Mouse (Mus musculus) embryonic facial prominence, embryonic 14.5 days (tissue): ENCODE measurements at regions not wholly inside any gene's neighbourhood (a gene's known extent, or its start where the extent isn't known, plus 50 kb on each side); places are given as distances from the start of the nearest gene placed in this dataset.
A peak's percentile ranks its signal among the peaks of the same experiment; 100 is the strongest.

ENCODE experiments used
- ATAC-seq: fragments of 200-750 bp; cut with Nextera tagmentation; 2 replicates; pipeline ENCODE4 v1.8.0; 2017; ENCODE audit warnings: low read depth, moderate number of reproducible peaks, moderate TSS enrichment
- DNase-seq: peaks from one replicate; pipeline ENCODE4 v3.0.0-alpha.2; 2015; ENCODE audit warnings: low spot score
- H3K27ac ChIP-seq: fragments of 300-500 bp; sonication (generic); replicated peaks from 2 replicates; pipeline ENCODE4 v1.5.1; 2014; ENCODE audit warnings: low read depth, mild to moderate bottlenecking, low read length, moderate library complexity
- H3K27me3 ChIP-seq: fragments of 300-500 bp; sonication (generic); replicated peaks from 2 replicates; pipeline ENCODE4 v1.6.1; 2014; ENCODE audit warnings: low read length; ENCODE audit not compliant: control insufficient read depth, insufficient read depth
- H3K36me3 ChIP-seq: fragments of 300-500 bp; sonication (generic); 2 replicates; pipeline ENCODE4 v1.6.1; 2014; ENCODE audit warnings: low read length, mixed read lengths; ENCODE audit not compliant: control insufficient read depth, insufficient read depth
- H3K4me1 ChIP-seq: fragments of 300-500 bp; sonication (generic); 2 replicates; pipeline ENCODE4 v1.6.1; 2014; ENCODE audit warnings: antibody characterized with exemption, low read length; ENCODE audit not compliant: control insufficient read depth, insufficient read depth
- H3K4me2 ChIP-seq: fragments of 300-500 bp; sonication (generic); 2 replicates; pipeline ENCODE4 v1.6.1; 2014; ENCODE audit warnings: low read depth, mild to moderate bottlenecking, low read length, moderate library complexity, mixed read lengths
- H3K4me3 ChIP-seq: fragments of 300-500 bp; sonication (generic); 2 replicates; pipeline ENCODE4 v1.5.1; 2014; ENCODE audit warnings: low read depth, mild to moderate bottlenecking, low read length
- H3K9ac ChIP-seq: fragments of 300-500 bp; sonication (generic); 2 replicates; pipeline ENCODE4 v1.6.1; 2014; ENCODE audit warnings: low read depth, mild to moderate bottlenecking, low read length, moderate library complexity, mixed read lengths
- H3K9me3 ChIP-seq: fragments of 300-500 bp; sonication (generic); 2 replicates; pipeline ENCODE4 v1.6.1; 2016; ENCODE audit warnings: low read length; ENCODE audit not compliant: control insufficient read depth
- WGBS: fragments of 180-500 bp; shearing (Covaris S2); extraction: QIAGEN DNeasy Blood & Tissue Kit; methylation state at CpG from one replicate; pipeline ENCODE4 v1.1.7; 2014; 5-methylcytosine and 5-hydroxymethylcytosine counted together

DNA sequence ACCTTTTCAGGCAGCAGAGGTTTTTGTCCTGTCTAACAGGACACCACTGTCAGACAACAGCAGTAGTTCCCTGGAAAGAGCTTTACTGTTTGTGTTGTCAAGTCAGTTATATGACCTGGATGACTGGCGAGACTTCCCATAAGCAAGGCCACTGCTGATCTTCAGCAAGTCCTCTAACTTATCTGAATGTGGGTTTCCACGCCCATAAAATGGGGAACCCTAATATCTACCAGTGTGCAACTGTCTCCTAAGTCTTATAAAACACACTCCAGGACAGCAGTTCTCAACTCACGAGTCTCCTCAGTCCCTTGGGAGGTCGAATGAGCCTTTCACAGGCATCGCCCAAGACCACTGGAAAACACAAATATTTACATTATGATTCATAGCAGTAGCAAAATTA is 232.9 kb downstream of the Sp3 start:
- ATAC-seq (no peak), DNase-seq (no peak)
- H3K9ac ChIP-seq: no peak overlapping the region
- H3K36me3 ChIP-seq: no peaks in the 10 kb centered on the region
- H3K27me3 ChIP-seq: no peaks in the 10 kb centered on the region
- no peaks in the 10 kb centered on the region for H3K9me3 ChIP-seq
- H3K4me3 ChIP-seq: no peak overlapping the region
- H3K4me2 ChIP-seq: no peak overlapping the region
- H3K4me1 ChIP-seq: peaks cover 6% of the 10 kb centered on the region
- no peak overlapping the region for H3K27ac ChIP-seq
- 87% methylated on average over 5 of the region's 5 CpGs for WGBS

DNA sequence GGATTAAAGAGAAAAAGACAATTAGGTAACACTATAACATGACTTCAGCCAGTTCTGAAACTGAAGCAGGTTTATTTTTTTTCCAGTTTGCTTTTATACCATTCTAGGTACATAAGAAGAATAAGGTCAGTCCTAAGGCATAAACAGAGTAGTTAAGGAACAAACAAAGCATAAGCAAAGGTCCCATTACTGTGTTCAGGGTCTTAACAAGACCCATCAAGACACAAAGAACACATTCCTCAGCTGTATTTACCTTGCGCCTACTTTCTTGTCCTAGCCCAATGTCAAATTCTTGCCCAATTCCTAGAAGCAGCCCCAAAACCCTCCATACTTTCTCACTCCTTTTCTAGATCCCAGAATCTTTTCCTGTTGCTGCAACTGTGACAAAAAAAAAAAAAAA is 230.8 kb downstream of the Sp3 start:
- peaks cover 6% of the 10 kb centered on the region for H3K4me1 ChIP-seq
- H3K27me3 ChIP-seq: no peaks in the 10 kb centered on the region
- no peaks in the 10 kb centered on the region for H3K36me3 ChIP-seq
- ATAC-seq (no peak), DNase-seq (no peak)
- no peak overlapping the region for H3K9ac ChIP-seq
- H3K4me2 ChIP-seq: no peak overlapping the region
- H3K27ac ChIP-seq: no peak overlapping the region
- no peak overlapping the region for H3K4me3 ChIP-seq
- 93% methylated on average over 1 of the region's 1 CpGs for WGBS
- H3K9me3 ChIP-seq: no peaks in the 10 kb centered on the region

DNA sequence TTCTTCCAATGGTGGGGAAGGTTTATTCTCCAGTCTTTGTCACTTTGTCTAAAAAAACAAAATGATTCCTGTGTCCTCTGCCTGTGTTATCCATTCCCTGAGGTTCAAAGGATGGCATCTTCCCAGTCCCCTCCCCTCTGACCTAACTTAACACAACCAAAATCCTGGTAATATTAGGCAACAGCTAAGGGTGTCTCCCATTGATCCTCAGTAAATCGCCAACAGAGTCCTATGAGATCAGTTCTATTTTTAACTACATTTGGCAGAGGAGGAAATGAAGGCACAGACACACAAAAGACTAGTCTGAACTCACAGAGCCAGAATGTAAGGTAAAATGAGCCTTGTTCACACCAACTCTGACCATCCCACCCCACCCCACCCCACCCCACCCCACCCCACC is 228.8 kb downstream of the Sp3 start:
- DNase-seq (no peak), ATAC-seq (no peak)
- no peak overlapping the region for H3K9ac ChIP-seq
- no peak overlapping the region for H3K4me3 ChIP-seq
- no peak overlapping the region for H3K27ac ChIP-seq
- H3K4me1 ChIP-seq: peaks cover under 1% of the 10 kb centered on the region
- H3K36me3 ChIP-seq: no peaks in the 10 kb centered on the region
- no peaks in the 10 kb centered on the region for H3K9me3 ChIP-seq
- no peaks in the 10 kb centered on the region for H3K27me3 ChIP-seq
- H3K4me2 ChIP-seq: no peak overlapping the region
- 41% methylated on average over 1 of the region's 1 CpGs for WGBS

DNA sequence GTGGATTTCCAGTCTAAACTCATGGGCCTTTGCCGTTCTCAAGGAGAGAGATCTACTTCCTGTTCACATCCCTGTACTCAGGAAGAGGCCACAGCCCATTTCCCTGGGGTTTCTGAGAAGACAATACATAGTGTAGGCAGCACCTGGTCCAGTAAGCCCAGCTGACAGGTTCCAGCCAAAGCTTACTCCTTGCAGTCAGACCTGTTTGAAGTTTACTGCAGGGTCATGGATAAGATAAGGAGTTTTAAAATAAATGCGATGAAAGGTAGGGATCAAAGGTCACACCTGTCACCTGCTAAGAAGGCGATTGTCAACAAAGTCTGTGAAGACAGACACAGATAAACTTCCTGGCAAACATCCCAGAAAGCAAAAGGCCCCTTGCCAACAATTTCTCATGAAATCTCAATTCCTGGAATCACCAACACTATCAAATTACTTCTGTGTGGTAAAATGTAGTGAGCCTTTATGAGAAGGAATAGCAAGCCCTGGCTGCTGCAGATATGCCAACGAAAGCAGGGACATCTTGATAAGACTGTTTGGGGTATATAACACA is 227.5 kb downstream of the Sp3 start:
- Histone ChIP-seq H3K4me1 (no peaks in the 10 kb centered on the region; the same call in 1 of the 2 replicates), H3K27me3 (no peaks in the 10 kb centered on the region), H3K9me3 (no peaks in the 10 kb centered on the region), H3K27ac (peak overlapping the region; percentile 6; the same call in 1 of the 2 replicates), H3K9ac (no peak overlapping the region), H3K36me3 (no peaks in the 10 kb centered on the region), H3K4me3 (no peak overlapping the region), H3K4me2 (no peak overlapping the region)
- DNase-seq (peak; percentile 78), ATAC-seq (peak; percentile 85)
- WGBS: 35% methylated on average over 4 of the region's 4 CpGs

DNA sequence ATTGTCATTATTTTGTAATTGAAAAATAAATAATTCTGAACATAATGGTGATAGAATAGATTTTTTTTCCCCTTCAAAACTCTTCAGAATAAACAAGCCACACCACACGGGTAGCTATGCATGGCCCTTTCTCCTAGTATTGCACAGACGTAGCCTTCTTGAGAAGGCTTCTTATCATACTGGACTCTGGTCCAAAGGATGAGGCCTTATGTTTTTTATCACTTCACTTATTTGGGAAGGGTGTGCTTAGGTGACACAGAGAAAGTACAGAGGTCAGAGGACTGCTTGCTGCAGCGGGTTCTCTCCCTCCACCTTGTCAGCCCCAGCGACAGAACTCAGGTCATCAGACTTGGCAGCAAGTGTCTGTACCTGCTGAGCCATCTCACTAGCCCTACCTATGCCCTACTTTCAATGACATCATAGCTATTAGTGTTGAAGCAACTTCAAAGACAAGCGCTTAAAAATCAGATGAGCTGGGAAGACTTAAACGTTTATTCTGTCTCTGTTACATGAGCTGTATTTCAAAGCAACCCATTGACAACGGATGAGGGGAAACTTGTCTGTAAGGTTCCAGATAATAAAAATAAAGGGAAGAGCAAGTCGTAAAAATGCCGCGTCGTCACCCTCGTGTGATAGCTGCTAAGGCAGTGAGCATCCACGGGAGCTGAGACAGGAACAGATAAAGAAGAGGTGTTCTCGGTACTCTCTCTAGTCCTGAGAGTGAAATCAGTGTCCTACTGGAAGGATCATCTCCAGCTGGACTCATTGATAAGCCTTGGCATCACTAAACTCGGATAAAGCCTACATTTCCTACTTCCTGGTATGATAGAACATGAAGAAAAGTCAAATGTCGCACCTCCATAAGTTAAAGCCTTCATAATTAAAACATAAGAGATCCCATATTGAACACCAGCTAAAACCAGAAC is 226.2 kb downstream of the Sp3 start:
- WGBS: 90% methylated on average over 16 of the region's 16 CpGs
- Histone ChIP-seq H3K9ac (no peak overlapping the region), H3K4me3 (no peak overlapping the region), H3K9me3 (no peaks in the 10 kb centered on the region), H3K36me3 (no peaks in the 10 kb centered on the region), H3K27me3 (no peaks in the 10 kb centered on the region), H3K27ac (no peak overlapping the region), H3K4me2 (no peak overlapping the region), H3K4me1 (no peaks in the 10 kb centered on the region; the same call in 1 of the 2 replicates)
- ATAC-seq: no peak
- no peak for DNase-seq

DNA sequence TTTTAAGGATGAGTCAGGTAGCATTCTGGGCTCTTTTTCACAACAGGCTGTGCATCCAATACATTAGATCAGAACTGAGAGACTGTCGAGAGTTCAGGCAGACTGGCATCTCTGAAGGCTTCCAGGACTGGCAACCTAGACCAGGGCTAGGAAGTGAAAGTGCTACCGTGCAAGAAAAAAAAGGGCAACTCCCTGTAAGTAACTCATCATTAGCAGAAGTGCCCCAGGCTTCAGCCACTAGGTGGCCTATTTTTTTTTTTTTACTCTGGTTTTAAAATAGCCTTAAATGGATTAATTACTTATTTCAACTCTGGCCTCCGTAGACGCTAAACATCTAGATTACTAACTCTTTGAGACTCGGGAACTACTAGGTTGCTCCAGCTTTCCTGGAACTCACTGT is 216.8 kb downstream of the Sp3 start:
- 89% methylated on average over 5 of the region's 5 CpGs for WGBS
- Histone ChIP-seq H3K36me3 (no peaks in the 10 kb centered on the region), H3K4me3 (no peak overlapping the region), H3K9ac (no peak overlapping the region), H3K4me2 (no peak overlapping the region), H3K27me3 (no peaks in the 10 kb centered on the region), H3K9me3 (no peaks in the 10 kb centered on the region), H3K4me1 (no peaks in the 10 kb centered on the region), H3K27ac (no peak overlapping the region)
- ATAC-seq (no peak), DNase-seq (no peak)

DNA sequence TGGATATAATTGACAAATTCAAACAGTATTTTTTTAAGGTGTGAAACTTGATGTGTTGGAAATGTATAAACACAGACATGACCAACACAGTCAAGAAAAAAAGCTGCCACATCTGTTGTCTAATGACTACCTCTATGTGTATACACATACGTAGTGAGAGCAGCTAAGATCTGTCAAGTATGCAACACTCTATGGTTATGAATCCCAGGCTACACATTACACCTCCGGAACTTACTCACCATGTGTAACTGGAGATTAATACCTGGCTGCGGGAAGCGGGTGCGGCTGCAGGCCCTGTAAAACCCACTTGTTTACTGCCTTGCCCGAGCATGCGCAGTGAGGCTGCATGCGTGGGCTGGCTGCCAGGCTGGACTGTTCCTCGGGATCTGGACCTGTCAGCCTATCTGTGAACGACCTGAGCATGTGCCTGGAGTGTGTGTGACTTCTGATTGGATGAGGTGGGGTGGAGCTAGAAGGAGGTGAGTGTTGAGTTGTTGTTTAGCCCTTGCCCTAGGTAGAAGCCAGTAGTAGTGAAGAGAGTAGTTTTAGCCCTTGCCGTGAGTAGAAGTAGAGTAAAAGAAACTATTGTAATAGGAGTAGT is 211.1 kb downstream of the Sp3 start:
- no peaks in the 10 kb centered on the region for H3K27me3 ChIP-seq
- no peak overlapping the region for H3K27ac ChIP-seq
- 64% methylated on average over 11 of the region's 11 CpGs for WGBS
- no peak overlapping the region for H3K4me2 ChIP-seq
- DNase-seq (peak; percentile 42), ATAC-seq (peak; percentile 47; the same call in 1 of the 2 replicates)
- H3K4me3 ChIP-seq: no peak overlapping the region
- H3K9ac ChIP-seq: no peak overlapping the region
- no peaks in the 10 kb centered on the region for H3K4me1 ChIP-seq
- no peaks in the 10 kb centered on the region for H3K36me3 ChIP-seq
- H3K9me3 ChIP-seq: no peaks in the 10 kb centered on the region

DNA sequence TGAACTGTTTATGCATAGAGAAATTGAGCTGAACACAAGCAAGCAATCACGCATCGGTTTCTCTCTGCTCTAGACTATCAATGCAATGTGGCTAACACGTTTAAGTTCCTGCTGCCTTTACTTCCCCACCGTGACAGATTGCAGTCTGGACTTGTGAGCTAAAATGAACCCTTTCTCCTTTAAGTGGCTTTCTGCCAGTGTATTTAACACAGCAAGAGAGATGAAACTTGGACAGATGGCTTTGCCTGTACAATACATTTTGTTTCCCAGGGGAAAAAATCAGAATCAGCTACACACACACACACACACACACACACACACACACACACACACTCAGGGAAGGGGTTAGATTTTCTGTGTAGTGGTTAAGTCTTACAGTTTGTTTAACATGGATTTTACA is 206.8 kb downstream of the Sp3 start:
- Histone ChIP-seq H3K27ac (no peak overlapping the region), H3K4me1 (no peaks in the 10 kb centered on the region; the same call in 1 of the 2 replicates), H3K4me3 (no peak overlapping the region), H3K36me3 (no peaks in the 10 kb centered on the region), H3K9me3 (no peaks in the 10 kb centered on the region), H3K9ac (no peak overlapping the region), H3K27me3 (no peaks in the 10 kb centered on the region), H3K4me2 (no peak overlapping the region)
- ATAC-seq (no peak), DNase-seq (no peak)
- 78% methylated on average over 4 of the region's 4 CpGs for WGBS
